ENCODE assay signal across 10 mouse cellular contexts in the genomic region with DNA sequence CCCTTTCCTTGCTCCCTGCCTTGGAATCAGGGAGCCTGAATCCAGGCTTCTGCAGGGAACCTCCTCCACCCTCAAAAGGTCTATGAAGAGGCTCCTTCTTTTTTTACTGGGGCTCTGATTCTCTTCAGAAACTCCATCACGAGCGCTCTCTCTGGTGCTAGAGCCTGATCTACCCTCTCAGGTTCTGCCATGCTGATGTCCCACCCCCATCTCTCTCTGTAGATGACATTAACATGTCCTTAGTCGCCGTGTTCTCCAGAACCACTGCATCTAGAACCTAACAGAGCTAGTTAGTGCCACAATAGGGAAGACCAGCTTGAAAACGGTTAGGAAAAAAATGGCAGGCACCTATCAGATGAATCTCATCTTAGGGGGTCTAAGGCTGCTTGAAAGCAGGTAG. TPM values are rescaled to one million over a fixed set of nuclear protein-coding genes. Genes with fewer than 3 reads are reported as not detected.
DNase-seq lines count a peak whose midpoint lies in the region; ATAC-seq and TF ChIP-seq lines count a peak whose summit lies in the region.
"Had no signal": no experiment of that assay in that cellular context is flagged by ENCODE, and none has a peak within 500 bp of the region (broad histone marks: within the 10 kb centered on the region; RNA-seq: fewer than 3 reads in every experiment).

No protein-coding gene starts in this region.

- no peak overlapping the region for H3K27ac ChIP-seq in heart, embryonic 12.5 days (ENCODE audit: poor library complexity, severe bottlenecking)
- H3K27ac ChIP-seq in lung, embryonic 15.5 days = peak overlapping the region; percentile 31; the same call in 1 of the 2 replicates
- H3K27ac ChIP-seq in limb, embryonic 10.5 days = peak overlapping the region; percentile 63
- peak overlapping the region; percentile 56; the same call in 1 of the 2 replicates for H3K27ac ChIP-seq in stomach, embryonic 16.5 days (ENCODE audit: low read length)
- no peak overlapping the region for H3K27ac ChIP-seq in thymus, adult 2 months (ENCODE audit: control insufficient read depth, insufficient read depth, low read length)

- no peak for ATAC-seq in heart, embryonic 12.5 days (ENCODE audit: insufficient number of reproducible peaks, low FRiP score)
- ATAC-seq in lung, embryonic 15.5 days (ENCODE audit: borderline replicate concordance, extremely low read depth, low FRiP score, low TSS enrichment) = no peak
- no peak for ATAC-seq in stomach, embryonic 16.5 days (ENCODE audit: insufficient read depth, low FRiP score)

- H3K9me3 ChIP-seq in heart, embryonic 12.5 days (replicated peaks) = no peaks in the 10 kb centered on the region
- H3K9me3 ChIP-seq in lung, embryonic 15.5 days = no peaks in the 10 kb centered on the region
- H3K9me3 ChIP-seq in limb, embryonic 10.5 days (replicated peaks) = no peaks in the 10 kb centered on the region
- no peaks in the 10 kb centered on the region for H3K9me3 ChIP-seq in stomach, embryonic 16.5 days (replicated peaks; ENCODE audit: control insufficient read depth, low read length)

- 56% methylated on average over 5 of the region's 5 CpGs for WGBS in heart, embryonic 12.5 days
- 58% methylated on average over 5 of the region's 5 CpGs for WGBS in lung, embryonic 15.5 days
- WGBS in limb, embryonic 10.5 days = 73% methylated on average over 5 of the region's 5 CpGs
- 65% methylated on average over 5 of the region's 5 CpGs for WGBS in stomach, embryonic 16.5 days
- WGBS in thymus, adult 2 months = 86% methylated on average over 5 of the region's 5 CpGs

- H3K27me3 ChIP-seq in heart, embryonic 12.5 days (replicated peaks) = no peaks in the 10 kb centered on the region
- H3K27me3 ChIP-seq in lung, embryonic 15.5 days = no peaks in the 10 kb centered on the region
- H3K27me3 ChIP-seq in limb, embryonic 10.5 days (ENCODE audit: low read depth, poor library complexity, severe bottlenecking) = peaks cover 6% of the 10 kb centered on the region; the same call in 1 of the 2 replicates
- no peaks in the 10 kb centered on the region for H3K27me3 ChIP-seq in stomach, embryonic 16.5 days (ENCODE audit: control insufficient read depth, insufficient read depth, low read length)
- H3K27me3 ChIP-seq in thymus, adult 2 months (ENCODE audit: control insufficient read depth, insufficient read depth, low read length) = no peaks in the 10 kb centered on the region

- H3K36me3 ChIP-seq in heart, embryonic 12.5 days = no peaks in the 10 kb centered on the region
- H3K36me3 ChIP-seq in lung, embryonic 15.5 days = no peaks in the 10 kb centered on the region
- H3K36me3 ChIP-seq in limb, embryonic 10.5 days = 0 out of 2 replicates have a peak, but pooled peaks cover 3% of the 10 kb centered on the region
- no peaks in the 10 kb centered on the region for H3K36me3 ChIP-seq in stomach, embryonic 16.5 days (ENCODE audit: control insufficient read depth, insufficient read depth, low read length)
- no peaks in the 10 kb centered on the region for H3K36me3 ChIP-seq in thymus, adult 2 months (ENCODE audit: control insufficient read depth, insufficient read depth, low read length)

- peak overlapping the region; percentile 31; the same call in 1 of the 2 replicates for H3K9ac ChIP-seq in heart, embryonic 12.5 days
- H3K9ac ChIP-seq in lung, embryonic 15.5 days = 0 out of 2 replicates have a peak overlapping the region, but pooled peaks have one; percentile 11
- no peak overlapping the region for H3K9ac ChIP-seq in stomach, embryonic 16.5 days (ENCODE audit: low read length)

- TF ChIP-seq POLR2A in thymus, adult 2 months (IDR thresholded peaks at IDR 0.05; ENCODE audit: control insufficient read depth, extremely low read depth, insufficient read depth, low read length, poor library complexity) = no peak

- TF ChIP-seq CTCF in thymus, adult 2 months (IDR thresholded peaks at IDR 0.05; ENCODE audit: borderline replicate concordance, control insufficient read depth, extremely low read depth, insufficient read depth, low read length, poor library complexity) = no peak

- H3K4me3 ChIP-seq in heart, embryonic 12.5 days = peak overlapping the region; percentile 19; the same call in 1 of the 2 replicates
- H3K4me3 ChIP-seq in lung, embryonic 15.5 days = 0 out of 2 replicates have a peak overlapping the region, but pooled peaks have one; percentile 13
- H3K4me3 ChIP-seq in limb, embryonic 10.5 days = peak overlapping the region; percentile 24; the same call in 1 of the 2 replicates
- peak overlapping the region; percentile 7; the same call in 1 of the 2 replicates for H3K4me3 ChIP-seq in stomach, embryonic 16.5 days (replicated peaks; ENCODE audit: low read length)
- no peak overlapping the region for H3K4me3 ChIP-seq in thymus, adult 2 months (ENCODE audit: control insufficient read depth, insufficient read depth, low read length)

- no peak for DNase-seq in heart, adult 9 months (ENCODE audit: low spot score in 2 of 2)
- no peak for DNase-seq in lung, postnatal 14 days
- DNase-seq in limb, embryonic 10.5 days (ENCODE audit: low spot score) = no peak
- no peak for DNase-seq in thymus, adult 2 months
- DNase-seq in thymus, postnatal 4 days = no peak
- DNase-seq: embryo, embryonic 11 days; kidney, adult 2 months had no signal

- H3K4me1 ChIP-seq in heart, embryonic 12.5 days (replicated peaks) = peaks cover 45% of the 10 kb centered on the region
- peaks cover 47% of the 10 kb centered on the region for H3K4me1 ChIP-seq in lung, embryonic 15.5 days
- peaks cover 59% of the 10 kb centered on the region for H3K4me1 ChIP-seq in limb, embryonic 10.5 days
- H3K4me1 ChIP-seq in stomach, embryonic 16.5 days (ENCODE audit: control insufficient read depth, insufficient read depth, low read length) = peaks cover 10% of the 10 kb centered on the region; the same call in 1 of the 2 replicates
- no peaks in the 10 kb centered on the region for H3K4me1 ChIP-seq in thymus, adult 2 months (replicated peaks; ENCODE audit: control insufficient read depth, insufficient read depth, low read length)

- H3K4me2 ChIP-seq in heart, embryonic 12.5 days = peak overlapping the region; percentile 63
- H3K4me2 ChIP-seq in lung, embryonic 15.5 days = peak overlapping the region; percentile 49
- H3K4me2 ChIP-seq in stomach, embryonic 16.5 days (ENCODE audit: low read depth, low read length) = peak overlapping the region; percentile 49

RNA-seq across cellular contexts. Expression of a gene that starts 16.2 kb away (rescaled TPM):
- 0.06 and 0.14 TPM in 2 replicates for polyA plus RNA-seq in heart, embryonic 12.5 days (2016; fragmentation: Nextera tagmentation; extraction: Ambion mirVana)
- polyA plus RNA-seq in lung, embryonic 15.5 days (2015; fragmentation: Nextera tagmentation; extraction: Ambion mirVana) = 0.16 and 0.19 TPM in 2 replicates
- 2.3 and 3.9 TPM in 2 replicates for polyA plus RNA-seq in limb, embryonic 10.5 days (2016; fragmentation: Nextera tagmentation; extraction: Ambion mirVana)
- 0.16 and 1.7 TPM in 2 replicates for polyA plus RNA-seq in stomach, embryonic 16.5 days (2015; fragmentation: Nextera tagmentation; extraction: Ambion mirVana)
- 0.05 and 0.07 TPM in 2 replicates for polyA plus RNA-seq in thymus, adult 2 months (2012; rRNA removed)
- polyA plus RNA-seq: kidney, adult 2 months had no signal

Comparison
In these comparisons a context has a peak if more than half of its experiments do, and no peak if none do; other contexts are left out.
1. H3K27ac ChIP-seq: peak in lung, embryonic 15.5 days (single experiment), limb, embryonic 10.5 days (single experiment) and stomach, embryonic 16.5 days (single experiment); none in heart, embryonic 12.5 days (single experiment) and thymus, adult 2 months (single experiment).
2. Peak in every context shown above with its lines, with median percentiles within 50 percentile points of each other: H3K4me2 ChIP-seq.